Mouse (Mus musculus): ENCODE measurements around the gene Ncdn. TPM values are rescaled to one million over a fixed set of nuclear protein-coding genes. Genes with fewer than 3 reads are reported as not detected.

Gene Ncdn
- not detected for polyA plus RNA-seq (2014; fragmentation: Illumina TruSeq; extraction: RNeasy Lipid Tissue Mini Kit (QIAGEN cat#74804); ENCODE audit: low read depth, low replicate concordance)

DNA sequence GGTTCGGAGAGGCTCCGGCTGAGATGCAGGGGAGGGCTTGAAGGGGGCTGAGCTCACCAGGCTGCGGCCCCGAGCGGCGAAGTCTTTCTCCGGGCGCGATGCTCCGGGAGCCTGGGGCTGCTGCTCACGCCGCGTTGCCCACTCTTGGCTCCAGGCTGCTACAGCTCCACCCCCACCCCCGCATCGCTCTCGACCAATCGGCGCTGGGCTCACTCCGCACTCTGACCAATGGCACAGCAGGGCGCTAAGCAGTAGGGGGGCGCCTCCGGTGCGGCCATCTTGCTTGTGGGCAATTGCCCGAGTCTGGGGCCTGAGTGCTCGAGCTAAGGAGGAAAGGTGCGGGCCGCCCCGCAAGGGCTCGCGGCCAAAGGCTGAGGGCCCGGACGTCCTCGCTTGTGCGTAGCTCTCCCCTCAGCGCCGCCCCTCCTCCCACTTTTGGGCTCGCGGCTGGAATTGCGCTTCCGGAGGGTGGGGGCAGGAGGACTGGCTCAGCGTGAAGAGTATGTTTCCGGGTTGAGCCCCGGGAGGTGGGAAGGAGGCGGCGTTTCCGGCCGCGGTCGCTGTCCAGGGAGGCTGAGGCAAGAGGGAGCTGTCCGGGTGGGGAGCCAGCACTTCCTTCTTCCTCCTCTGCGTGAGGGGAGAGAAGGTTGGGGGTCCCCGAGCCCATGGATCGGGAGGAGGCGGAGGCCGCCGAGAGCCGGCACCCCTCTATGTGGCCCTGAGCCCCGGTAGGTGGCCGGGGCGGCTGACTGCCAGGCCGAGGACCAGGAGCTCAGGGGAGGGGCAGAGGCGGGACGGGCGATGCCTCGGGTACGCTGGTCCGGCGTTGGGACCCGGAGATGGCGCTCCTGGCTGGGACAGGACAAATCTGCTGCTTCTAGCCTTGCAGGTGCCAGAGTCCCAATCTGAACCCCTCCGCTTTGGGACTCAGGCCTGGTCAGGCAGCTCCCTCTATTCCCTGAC is at the start of gene Ncdn, which contains the start of gene AU040320:
TSS of gene Ncdn (minus strand) at position 171 of the 963 bp plus-strand sequence.
TSS of gene AU040320 (plus strand) at position 277 of the 963 bp plus-strand sequence.

DNA sequence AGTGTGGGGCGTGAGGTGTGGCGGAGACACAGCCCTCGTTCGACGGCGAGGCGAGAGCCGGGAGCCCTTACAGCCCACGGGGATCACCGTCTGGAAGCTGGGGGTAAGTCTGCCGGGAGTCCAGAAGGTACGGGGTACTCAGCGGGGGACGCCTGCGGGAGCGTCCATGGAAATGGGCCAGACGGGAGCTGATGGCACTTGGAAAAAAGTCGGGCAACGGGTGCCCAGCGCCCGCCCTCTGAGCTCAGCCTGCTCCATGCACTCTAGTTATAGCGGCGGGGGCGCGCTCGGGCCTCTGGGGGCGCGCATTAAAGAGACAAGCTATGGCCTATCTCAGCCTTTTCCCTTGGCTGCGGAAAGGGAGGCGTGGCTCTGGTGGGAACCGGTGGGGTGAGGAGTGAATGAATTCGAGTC is 17.2 kb downstream of the Ncdn start, which contains the start of gene Tfap2e:
TSS of gene Tfap2e (minus strand) at position 240 of the 414 bp plus-strand sequence.

Other genes with a start within 250 kb of the Ncdn start
- 3.6 TPM for gene Ago4, start 220.0 kb downstream of the Ncdn start, polyA plus RNA-seq (2014; fragmentation: Illumina TruSeq; extraction: RNeasy Lipid Tissue Mini Kit (QIAGEN cat#74804); ENCODE audit: low read depth, low replicate concordance)
- gene Clspn, start 196.5 kb downstream of the Ncdn start, polyA plus RNA-seq (2014; fragmentation: Illumina TruSeq; extraction: RNeasy Lipid Tissue Mini Kit (QIAGEN cat#74804); ENCODE audit: low read depth, low replicate concordance) = 0.24 TPM
- gene 5730409E04Rik, start 143.6 kb downstream of the Ncdn start, polyA plus RNA-seq (2014; fragmentation: Illumina TruSeq; extraction: RNeasy Lipid Tissue Mini Kit (QIAGEN cat#74804); ENCODE audit: low read depth, low replicate concordance) = 4.0 TPM
- gene Psmb2, start 75.8 kb downstream of the Ncdn start, polyA plus RNA-seq (2014; fragmentation: Illumina TruSeq; extraction: RNeasy Lipid Tissue Mini Kit (QIAGEN cat#74804); ENCODE audit: low read depth, low replicate concordance) = 52.1 TPM
- gene Tfap2e, start 17.2 kb downstream of the Ncdn start, polyA plus RNA-seq (2014; fragmentation: Illumina TruSeq; extraction: RNeasy Lipid Tissue Mini Kit (QIAGEN cat#74804); ENCODE audit: low read depth, low replicate concordance) = not detected
- gene AU040320, start 106 bp upstream of the Ncdn start, polyA plus RNA-seq (2014; fragmentation: Illumina TruSeq; extraction: RNeasy Lipid Tissue Mini Kit (QIAGEN cat#74804); ENCODE audit: low read depth, low replicate concordance) = 12.5 TPM
- 34.0 TPM for gene Zmym4, start 214.7 kb upstream of the Ncdn start, polyA plus RNA-seq (2014; fragmentation: Illumina TruSeq; extraction: RNeasy Lipid Tissue Mini Kit (QIAGEN cat#74804); ENCODE audit: low read depth, low replicate concordance)